Mouse (Mus musculus): ENCODE measurements at regions not wholly inside any gene's neighbourhood (a gene's known extent, or its start where the extent isn't known, plus 50 kb on each side); places are given as distances from the start of the nearest gene placed in this dataset.
A peak's percentile ranks its signal among the peaks of the same experiment; 100 is the strongest.

DNA sequence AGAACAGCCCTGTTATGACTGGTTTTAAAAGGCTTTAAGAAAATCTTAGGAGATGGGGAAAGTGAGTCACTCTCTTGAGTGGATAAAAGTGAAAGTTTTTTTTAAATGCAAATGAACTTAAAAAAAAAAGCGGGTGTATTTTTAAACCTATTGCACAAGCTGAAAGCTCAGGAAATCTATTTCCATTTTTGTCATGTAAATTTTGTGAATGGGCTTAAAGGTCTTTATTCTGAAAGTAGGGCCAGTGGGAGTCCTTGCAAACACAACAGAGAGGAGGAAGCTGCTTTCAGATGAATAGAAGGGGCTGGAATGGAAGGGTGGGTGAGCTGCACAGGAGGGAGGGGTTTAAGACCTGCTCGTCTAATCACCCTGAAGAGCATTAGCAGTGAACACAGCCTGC, 62.9 kb downstream of the Fam84a start:
- DNase-seq (ENCODE audit: low read depth, low spot score), result peak; percentile 58

DNA sequence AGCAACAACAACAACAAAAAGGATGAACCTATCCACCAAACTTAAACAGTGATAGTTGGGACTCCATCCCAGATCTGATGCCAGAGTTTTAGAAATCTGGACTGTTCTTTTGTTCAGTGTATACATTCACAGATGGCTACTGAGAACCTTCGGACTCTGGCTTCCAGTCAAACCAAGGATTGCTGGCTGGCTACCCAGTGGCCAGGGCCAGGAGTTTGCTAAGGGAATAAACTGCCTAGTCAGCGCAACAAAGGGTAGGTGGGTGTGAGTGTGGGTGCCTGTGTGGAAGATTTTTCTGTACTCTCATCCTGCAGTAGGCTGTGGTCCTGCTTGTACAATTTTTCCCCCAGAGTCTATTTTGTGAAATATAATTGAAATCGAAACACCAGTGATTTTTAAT, 69.1 kb downstream of the Fam84a start:
- DNase-seq (ENCODE audit: low read depth, low spot score), result peak; percentile 72

DNA sequence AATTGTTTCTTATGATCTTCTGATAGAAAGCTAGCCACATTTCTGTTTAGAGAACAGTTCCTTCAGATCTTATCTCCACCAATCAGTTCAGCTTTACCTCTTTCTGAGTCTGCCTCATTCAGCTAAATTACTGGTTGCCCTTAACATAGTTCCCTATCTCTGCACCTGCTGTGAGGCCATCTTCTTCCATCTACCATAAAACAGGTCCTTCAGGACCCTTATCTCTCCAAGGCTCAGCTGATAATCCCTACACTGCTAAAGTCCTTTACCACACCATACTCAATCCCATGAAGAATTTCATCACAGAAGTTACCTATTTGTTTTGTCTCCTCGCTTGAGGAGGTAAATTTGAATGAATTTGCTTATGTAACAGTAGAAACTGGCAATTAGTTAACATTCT, 72.0 kb downstream of the Fam84a start:
- DNase-seq (ENCODE audit: low read depth, low spot score), result no peak

DNA sequence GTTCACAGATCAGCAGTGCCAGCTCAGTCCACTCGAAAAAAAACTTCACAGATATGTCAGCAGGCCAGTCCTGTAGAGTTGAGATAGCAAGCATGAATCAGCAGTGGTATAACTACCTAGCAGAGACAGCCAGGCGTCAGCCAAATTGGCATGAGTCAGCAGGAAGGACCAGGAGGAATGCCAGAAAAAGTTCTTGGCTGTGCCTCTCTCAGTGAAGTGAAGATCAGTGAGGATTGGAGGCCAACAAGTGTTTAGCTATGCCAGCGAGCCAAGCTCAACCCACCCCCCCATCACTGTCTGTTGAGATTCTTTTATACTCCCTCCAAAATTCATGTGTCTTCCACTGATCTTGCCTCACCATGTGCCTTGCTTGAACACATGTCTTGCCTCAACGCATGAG, 82.8 kb downstream of the Fam84a start:
- peak; percentile 89 for DNase-seq (ENCODE audit: low read depth, low spot score)

DNA sequence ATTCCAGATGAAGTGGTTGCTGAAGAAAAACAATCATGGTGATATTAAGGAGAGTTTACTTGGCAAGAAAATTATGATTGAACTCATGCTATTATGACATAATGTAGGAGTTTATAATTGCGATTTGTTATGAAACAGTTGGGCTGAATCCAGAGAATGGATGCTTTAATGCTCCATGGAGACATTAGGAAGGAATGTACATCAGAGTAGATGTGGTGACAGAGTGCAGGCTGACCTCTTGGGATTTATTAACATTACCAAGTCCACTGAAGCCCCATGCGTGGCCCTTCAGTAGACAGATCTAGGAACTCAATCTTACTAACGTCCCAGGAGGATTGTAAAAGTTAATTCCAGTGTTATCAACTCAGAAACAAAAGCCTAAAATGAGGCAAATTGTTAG, 86.5 kb downstream of the Fam84a start:
- DNase-seq (ENCODE audit: low read depth, low spot score), result peak; percentile 16

DNA sequence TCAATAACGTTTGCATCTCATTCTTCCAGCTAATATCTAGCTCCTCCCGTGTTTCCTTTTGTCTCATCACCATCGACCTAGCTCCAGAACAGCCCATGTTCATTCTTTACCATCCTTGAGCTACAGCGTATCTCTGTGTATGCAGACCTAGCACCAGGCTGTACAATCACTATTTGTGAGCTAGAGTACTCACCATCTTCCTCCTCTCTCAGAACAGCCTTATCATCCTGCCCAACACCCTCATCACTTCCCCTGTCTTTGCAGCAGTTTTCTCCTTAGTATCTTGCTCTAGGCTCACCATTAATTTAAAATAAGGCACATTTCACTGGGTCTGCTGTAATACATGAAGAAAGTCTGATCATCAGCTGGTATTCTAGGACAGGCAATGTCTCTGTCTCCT, 88.6 kb downstream of the Fam84a start:
- no peak for DNase-seq (ENCODE audit: low read depth, low spot score)

DNA sequence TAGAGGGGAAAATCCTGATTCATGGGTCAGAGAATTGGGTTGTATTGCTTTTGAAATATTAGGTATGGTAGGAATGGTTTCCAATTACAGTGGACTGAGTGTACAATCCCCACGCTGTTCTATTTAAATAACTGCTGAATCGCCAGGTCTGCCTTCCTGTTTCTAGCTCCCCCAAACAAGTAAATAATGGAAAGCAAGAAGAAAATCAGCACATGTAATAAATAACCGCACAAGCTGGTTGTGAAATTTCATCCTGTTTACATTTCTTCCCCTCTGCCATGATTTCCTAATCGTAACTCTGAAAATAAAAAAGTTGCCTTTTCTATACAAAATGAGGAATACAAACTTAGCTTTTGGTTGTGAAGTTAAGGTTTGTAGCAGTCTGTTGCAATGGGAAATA, 95.7 kb downstream of the Fam84a start:
- DNase-seq (ENCODE audit: low read depth, low spot score), result no peak

DNA sequence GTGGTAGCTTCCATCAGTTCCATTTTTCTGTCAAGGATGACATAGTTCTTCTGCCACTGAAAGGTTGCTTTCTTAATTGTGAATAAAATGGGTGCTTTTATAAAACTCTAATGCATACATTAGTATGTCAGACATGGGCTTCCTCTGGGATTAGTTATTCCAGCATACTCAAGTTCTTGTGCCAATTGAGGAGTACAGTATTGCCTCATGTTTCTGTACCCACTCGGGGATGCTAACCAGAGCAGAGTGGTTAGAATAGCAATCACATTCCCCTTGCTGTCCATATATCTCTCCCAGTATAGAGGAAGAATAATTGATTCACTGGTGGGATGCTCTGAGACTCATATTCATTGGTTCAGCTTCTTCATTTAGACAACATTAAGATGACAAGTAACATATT, 119.5 kb downstream of the Fam84a start:
- DNase-seq (ENCODE audit: low read depth, low spot score), result no peak

DNA sequence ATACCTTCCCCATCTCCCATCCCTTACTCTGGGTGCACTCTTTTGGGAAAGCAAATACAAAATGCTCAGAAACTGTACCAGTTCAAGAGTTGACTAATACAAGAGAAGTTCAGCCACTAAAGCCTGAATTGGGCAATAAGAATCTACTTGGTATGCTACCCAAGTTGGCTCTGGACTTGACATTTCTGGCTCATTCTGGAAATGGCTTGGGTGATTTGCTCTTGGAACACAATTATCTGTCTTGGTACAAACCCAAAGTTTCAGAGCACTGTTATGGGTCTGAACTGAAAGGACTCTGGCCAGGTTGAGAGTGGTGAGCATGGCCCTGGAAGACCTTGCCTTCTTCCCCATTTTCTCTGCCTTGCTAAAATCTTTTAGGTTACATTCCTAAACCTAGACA, 136.6 kb downstream of the Fam84a start:
- DNase-seq (ENCODE audit: low read depth, low spot score), result peak; percentile 4

DNA sequence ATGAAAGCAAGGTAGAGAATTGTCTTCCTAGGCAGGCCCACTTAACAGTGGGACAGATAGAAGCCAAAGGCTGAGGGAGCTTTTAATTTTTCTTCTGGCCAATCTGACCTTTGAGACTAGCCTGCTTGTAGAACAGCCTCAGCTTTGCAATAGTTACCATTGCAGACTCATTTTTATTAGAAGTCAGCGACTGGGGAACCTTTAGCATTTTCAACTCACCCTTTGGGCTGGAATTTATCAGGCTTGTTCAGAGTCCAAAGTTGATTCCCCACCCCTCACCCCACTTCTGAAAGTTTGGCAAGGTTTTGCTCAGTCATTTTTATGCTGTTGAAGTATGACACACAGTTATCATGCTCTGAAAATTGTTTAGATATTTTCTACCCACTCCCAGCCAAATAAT, 145.9 kb downstream of the Fam84a start:
- DNase-seq (ENCODE audit: low read depth, low spot score), result no peak

DNA sequence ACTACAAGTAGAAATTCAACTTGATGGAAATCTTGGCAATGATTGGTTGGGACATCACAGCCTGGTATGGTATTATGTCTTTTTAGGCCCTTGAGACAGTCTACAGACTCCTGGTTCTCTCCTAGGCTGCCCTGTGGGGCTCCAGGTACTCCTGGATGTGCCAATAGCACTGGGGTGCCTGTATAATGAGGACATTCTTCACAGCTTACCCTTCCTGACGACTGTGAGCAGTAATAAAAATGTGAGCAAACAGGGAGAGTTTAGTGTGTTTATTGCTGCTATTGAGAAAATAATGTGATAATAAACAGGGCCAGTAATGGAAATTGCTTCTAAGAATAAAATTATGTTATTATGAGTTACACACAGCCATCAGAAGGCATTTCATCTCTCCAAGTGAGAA, 150.2 kb downstream of the Fam84a start:
- DNase-seq (ENCODE audit: low read depth, low spot score), result no peak

DNA sequence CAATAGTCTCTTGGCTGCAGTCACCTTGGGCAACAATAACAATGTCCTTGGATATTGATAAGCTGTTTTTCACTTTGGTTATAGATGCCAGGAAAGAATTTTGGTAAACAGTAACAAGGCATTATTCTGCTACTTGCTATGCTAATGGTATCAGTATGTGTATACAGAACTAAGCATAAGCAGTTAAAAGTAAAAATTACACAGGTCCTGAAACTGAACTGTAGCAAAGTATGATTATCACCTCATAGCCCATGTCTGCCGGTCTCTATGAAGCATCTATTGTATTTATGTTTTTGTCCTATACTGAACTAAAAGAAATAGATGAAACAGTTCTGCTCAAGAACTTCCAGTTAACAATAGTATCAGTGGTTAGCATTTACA, 167.5 kb downstream of the Fam84a start:
- DNase-seq (ENCODE audit: low read depth, low spot score), result no peak

DNA sequence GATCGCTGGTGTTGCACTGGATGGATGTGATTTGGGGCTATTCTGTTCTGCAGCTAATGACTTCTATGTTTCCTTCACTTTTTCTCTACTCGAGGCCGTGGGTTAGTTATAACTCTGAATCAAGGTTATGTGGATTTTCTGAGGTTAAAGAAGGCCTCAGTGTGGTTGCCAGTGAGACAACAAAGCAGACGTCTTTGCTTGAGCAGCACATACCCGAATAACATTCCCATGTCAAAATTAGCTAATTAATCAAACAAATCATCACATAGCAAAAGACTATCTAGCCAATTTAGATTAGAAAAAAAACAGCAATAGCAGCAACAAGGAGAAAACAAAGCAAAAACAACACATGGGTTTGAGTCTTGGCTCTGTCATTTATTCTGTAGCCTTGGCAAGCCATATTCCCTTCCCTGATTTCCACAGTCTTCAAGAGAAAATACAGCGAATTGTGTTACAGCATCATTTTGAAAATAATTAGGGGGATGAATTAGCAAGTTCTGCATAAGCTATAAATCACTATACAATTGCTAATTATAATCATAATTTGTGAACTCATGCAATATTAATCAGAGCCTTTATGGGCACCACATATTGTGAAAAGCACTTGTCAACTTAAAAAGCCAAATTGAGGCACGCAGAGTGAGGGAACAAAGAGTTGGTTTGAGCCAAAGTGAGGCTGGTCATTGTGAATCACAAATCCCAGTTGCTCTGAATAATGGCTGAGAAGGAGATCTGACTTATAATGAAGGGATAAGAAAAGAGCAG, 168.0 kb downstream of the Fam84a start:
- DNase-seq (ENCODE audit: low read depth, low spot score), result no peak

DNA sequence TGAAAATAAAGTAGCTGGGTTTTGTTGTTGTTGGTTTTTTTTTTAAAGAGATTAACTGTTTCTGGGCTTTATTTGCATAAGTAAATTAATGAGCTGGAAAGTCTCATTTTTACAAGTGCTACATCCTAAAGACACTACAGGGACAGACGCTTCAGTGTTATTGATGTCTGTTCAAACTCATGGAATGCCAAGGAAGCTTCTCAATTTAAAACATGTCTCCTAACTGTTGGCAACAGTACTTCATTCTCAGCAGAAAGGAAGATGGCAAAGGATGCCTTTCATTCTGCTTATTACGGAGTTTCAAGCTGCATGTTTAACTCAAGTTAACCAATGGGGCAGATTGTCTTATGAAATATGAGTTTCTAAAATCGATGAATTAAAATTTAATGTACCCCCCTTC, 187.3 kb downstream of the Fam84a start:
- DNase-seq (ENCODE audit: low read depth, low spot score), result no peak

DNA sequence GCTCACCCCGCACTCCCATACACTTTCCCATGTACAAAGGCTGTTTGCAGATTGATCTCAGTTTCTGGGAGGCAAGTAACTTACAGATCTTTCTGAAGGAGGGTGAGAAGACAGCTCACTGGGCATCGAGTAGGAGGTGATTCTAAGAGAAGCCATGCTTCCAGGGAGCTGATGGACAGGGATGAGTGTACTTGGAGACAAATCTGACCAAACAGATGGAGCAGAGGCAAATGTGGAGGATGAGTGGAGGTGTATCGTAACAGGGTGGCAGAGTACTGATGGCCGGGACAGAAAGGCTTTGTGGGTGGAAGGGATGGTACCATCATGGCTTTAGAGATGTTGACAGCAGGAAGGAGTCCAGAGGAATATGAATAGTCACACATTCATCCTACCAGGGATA, 212.4 kb downstream of the Fam84a start:
- peak; percentile 92 for DNase-seq (ENCODE audit: low read depth, low spot score)

DNA sequence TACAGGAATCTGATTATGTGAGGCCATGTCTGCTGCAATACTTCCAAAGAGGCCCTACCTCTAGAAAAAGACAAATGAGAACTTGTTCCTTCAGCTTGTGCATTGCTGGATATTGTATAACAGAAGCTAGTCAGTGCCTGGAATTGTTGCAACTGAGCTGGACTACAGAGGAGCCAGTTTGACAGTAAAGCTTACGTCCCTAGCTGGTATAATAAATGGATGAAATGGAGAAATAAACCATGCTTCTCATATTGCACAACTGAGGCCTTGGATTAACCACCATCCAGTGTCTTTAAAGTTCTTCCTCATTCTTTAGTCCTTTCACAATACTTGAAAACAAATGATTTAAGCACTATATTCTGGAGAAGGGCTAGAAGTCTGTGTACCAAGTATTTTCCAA, 230.8 kb downstream of the Fam84a start:
- DNase-seq (ENCODE audit: low read depth, low spot score), result no peak

DNA sequence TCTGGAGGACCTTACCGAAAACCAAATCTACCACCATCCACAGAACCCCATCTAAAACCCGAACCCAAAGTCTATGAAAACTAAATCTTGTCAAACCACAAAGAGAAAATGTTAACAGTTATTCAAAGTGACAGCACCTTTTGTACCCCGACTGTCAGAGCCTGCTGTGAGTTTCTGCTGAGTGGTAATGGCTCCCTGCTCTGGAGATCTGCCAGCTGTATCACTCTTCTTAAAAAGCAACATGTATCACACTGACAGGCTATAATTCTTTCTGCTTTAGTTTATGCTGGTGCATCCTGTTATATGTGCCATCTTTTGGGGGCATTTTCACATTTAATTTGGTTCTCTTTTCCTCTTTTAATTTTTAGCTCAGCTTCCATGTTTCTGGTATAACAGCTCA, 268.5 kb downstream of the Fam84a start:
- no peak for DNase-seq (ENCODE audit: low read depth, low spot score)

DNA sequence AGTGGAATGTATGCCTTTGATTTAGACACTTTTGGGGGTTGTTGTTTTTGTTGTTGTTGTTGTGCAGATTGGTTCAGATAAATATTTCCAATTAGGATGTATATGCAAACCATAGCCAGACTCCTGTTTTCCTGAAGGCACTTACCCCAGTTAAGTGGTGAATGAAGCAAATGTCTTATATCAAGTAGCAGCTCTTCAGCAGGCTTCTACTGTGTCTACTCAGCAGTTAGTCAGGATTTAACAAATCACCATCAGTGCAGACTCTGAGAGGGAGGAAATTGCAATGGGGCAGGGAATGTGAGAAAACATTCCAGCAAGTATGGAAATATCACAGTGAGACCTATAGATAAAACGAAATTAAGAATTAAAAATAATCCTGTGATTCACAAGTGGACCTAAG, 282.7 kb downstream of the Fam84a start:
- DNase-seq (ENCODE audit: low read depth, low spot score), result peak; percentile 13

DNA sequence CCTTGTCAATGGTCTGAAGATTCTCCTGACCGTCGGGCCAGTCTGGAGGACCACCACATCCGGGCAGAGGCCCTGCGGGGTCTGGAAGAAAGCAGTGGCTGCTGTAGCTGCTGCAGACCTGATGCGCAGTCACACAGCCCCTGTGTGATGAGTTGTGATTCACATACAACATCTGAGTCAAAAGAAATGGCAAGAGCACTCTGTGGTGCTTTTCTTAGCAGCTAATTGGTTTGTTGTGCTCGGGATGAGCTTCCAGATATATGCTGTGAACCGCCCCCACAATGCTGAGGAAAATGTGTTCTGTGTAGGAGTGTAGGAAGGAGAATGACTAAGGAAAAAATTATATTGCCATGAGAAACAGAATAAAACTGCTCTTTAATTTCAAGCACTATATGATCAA, 290.6 kb downstream of the Fam84a start:
- peak; percentile 94 for DNase-seq (ENCODE audit: low read depth, low spot score)

DNA sequence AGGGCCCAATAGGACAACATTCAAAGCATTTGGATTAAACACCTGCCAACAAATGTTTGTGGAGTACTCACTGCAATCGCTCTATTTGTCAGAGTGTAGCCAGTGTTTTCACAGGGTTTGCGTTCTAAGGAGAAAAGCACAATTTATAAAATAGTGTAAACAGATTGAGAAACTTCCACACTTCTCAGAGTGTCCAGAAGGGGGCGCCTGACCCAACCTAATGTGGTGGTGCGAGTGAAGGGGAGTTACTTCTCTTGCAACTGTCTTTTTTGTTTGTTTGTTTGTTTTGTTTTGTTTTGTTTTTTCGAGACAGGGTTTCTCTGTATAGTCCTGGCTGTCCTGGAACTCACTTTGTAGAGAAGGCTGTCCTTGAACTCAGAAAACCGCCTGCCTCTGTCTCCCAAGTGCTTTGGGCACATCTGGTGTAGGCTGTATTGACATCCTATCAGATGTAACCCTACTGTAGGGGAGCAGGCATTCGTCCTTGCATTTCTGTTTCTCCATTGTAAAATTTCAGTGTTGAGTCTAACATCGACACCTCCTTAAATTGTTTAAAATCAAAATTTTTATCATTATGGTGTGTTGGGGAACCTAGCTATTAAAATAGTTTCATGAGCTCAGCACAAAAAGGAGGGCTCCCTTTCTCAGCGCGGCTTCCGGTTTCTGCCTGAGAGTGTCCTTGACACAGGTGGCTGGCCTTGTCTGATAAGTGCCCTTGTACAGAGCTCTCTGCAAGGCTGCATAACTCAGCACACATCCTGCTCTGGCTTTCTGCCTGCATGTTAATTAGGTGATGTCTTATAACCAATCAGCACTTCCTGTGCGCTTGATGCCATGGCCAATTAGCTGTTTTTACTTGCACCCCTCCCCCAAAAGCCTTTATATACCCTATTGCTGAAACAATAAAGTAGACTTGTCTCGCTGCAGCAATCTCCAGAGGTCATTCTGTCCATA, 307.0 kb downstream of the Fam84a start:
- peak; percentile 49 for DNase-seq (ENCODE audit: low read depth, low spot score)

DNA sequence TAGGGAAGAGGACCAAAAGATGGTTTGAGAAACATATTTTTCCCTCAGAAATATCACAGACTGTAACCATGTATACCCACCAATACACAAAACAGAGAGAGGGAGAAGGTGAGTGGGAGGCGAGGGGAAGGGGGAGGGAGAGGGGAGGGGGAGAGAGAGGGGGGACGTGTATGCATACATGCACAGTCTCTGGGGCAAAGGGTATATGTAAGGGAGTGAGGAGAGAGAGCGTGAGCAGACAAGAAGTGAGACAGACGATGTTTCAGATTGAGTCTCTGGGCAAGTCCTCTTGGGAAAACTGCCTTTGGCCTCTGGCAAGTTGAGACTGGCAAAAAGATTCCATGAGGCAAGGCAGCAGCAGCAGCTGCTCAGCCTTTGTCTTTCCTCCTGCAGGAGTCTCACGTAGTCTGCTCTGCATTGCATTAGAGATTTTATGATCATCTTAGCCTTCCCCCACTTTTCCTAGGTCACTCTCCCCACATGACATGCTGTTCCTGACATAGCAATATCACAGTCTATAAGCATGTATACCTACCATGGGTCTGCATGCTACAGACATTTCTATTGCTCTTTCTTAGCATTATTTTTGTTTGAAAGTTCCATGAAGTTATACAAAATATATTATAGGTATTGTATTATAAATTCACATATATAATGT, 308.3 kb downstream of the Fam84a start:
- no peak for DNase-seq (ENCODE audit: low read depth, low spot score)

DNA sequence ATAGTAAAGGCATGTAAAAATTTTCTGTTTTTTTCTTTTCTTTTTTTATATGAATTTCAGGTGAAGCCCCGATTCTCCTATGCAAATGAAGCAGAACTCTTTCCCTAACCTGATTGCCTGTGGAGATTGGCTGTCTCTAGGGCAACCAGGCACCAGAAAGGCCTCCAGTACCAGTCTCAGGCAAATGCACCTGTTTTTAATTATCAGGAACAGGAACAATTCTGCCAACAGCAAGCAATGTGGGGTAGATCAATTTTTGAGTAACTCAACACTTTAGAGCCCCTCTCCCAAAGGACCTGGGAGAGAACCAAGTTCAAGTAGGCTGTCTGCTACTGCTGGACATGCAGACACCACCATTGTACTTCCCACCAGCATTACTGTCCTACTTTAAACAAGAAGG, 310.6 kb downstream of the Fam84a start:
- no peak for DNase-seq (ENCODE audit: low read depth, low spot score)
